24 mouse cellular contexts compared by ENCODE assay signal in the genomic region with DNA sequence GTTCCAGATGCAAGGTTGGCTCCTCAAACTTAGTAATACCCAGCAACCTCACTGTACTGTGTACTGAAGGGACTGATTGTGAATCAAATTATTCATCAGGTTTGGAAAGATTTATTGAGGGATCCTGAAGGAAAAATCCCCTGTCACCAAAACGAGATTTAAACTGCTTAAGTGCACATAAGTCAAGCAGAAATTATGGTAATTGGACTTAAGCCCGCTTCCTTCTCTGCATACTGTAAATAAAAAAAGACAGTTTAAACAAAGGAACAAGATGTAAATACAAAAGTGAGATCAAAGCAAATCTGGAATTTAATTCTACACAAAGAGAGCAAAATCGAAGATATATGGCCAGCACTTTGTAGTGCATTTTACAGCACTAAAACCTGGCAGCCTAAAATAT.
DNase-seq lines count a peak whose midpoint lies in the region; ATAC-seq and TF ChIP-seq lines count a peak whose summit lies in the region.
"Had no signal": no experiment of that assay in that cellular context is flagged by ENCODE, and none has a peak within 500 bp of the region (broad histone marks: within the 10 kb centered on the region; RNA-seq: fewer than 3 reads in every experiment).

No protein-coding gene starts in this region.

- no peaks in the 10 kb centered on the region for H3K4me1 ChIP-seq in kidney, embryonic 14.5 days (ENCODE audit: control insufficient read depth, insufficient read depth, low read length)
- H3K4me1 ChIP-seq in kidney, postnatal 0 days (replicated peaks; ENCODE audit: insufficient read depth, low read length), result no peaks in the 10 kb centered on the region
- no peaks in the 10 kb centered on the region for H3K4me1 ChIP-seq in embryonic facial prominence, embryonic 10.5 days
- H3K4me1 ChIP-seq: embryonic facial prominence, embryonic 13.5 days; embryonic facial prominence, embryonic 15.5 days; forebrain, embryonic 10.5 days; forebrain, embryonic 12.5 days had no signal

- no peak for TF ChIP-seq CTCF in kidney, postnatal 0 days (IDR thresholded peaks at IDR 0.05; ENCODE audit: low read depth)

- ATAC-seq in kidney, embryonic 14.5 days (ENCODE audit: low FRiP score, low TSS enrichment), result peak; percentile 60; the same call in 1 of the 2 replicates
- no peak for ATAC-seq in kidney, postnatal 0 days (replicated peaks; ENCODE audit: low FRiP score, low read depth)
- ATAC-seq: activated CD4-positive, CD25-positive, alpha-beta regulatory T cell, adult 4 months; forebrain, embryonic 14.5 days; forebrain, embryonic 16.5 days; Patski had no signal

- H3K4me2 ChIP-seq in kidney, embryonic 14.5 days (replicated peaks; ENCODE audit: low read depth, low read length), result no peak overlapping the region
- no peak overlapping the region for H3K4me2 ChIP-seq in kidney, postnatal 0 days (ENCODE audit: low read length)
- H3K4me2 ChIP-seq: embryonic facial prominence, embryonic 13.5 days; embryonic facial prominence, embryonic 15.5 days; forebrain, embryonic 12.5 days had no signal

- no peak overlapping the region for H3K4me3 ChIP-seq in kidney, embryonic 14.5 days (ENCODE audit: low read length)
- H3K4me3 ChIP-seq in kidney, postnatal 0 days (replicated peaks; ENCODE audit: low read depth, low read length), result no peak overlapping the region
- no peak overlapping the region for H3K4me3 ChIP-seq in embryonic facial prominence, embryonic 10.5 days
- H3K4me3 ChIP-seq: embryonic facial prominence, embryonic 13.5 days; embryonic facial prominence, embryonic 15.5 days; erythroblast, embryonic 14.5 days; forebrain, embryonic 10.5 days; forebrain, embryonic 12.5 days had no signal

- no peak overlapping the region for H3K27ac ChIP-seq in kidney, embryonic 14.5 days (ENCODE audit: low read depth, low read length)
- no peak overlapping the region for H3K27ac ChIP-seq in kidney, postnatal 0 days
- H3K27ac ChIP-seq in embryonic facial prominence, embryonic 10.5 days (replicated peaks), result no peak overlapping the region
- H3K27ac ChIP-seq: embryonic facial prominence, embryonic 13.5 days; embryonic facial prominence, embryonic 15.5 days; forebrain, embryonic 10.5 days; forebrain, embryonic 12.5 days had no signal

- H3K9me3 ChIP-seq in kidney, embryonic 14.5 days (ENCODE audit: control insufficient read depth, low read length), result no peaks in the 10 kb centered on the region
- no peaks in the 10 kb centered on the region for H3K9me3 ChIP-seq in kidney, postnatal 0 days (replicated peaks; ENCODE audit: low read length)
- H3K9me3 ChIP-seq in embryonic facial prominence, embryonic 10.5 days, result no peaks in the 10 kb centered on the region
- H3K9me3 ChIP-seq: embryonic facial prominence, embryonic 13.5 days; embryonic facial prominence, embryonic 15.5 days; forebrain, embryonic 10.5 days; forebrain, embryonic 12.5 days had no signal

- no peak overlapping the region for H3K9ac ChIP-seq in kidney, embryonic 14.5 days (ENCODE audit: low read depth, low read length)
- H3K9ac ChIP-seq in kidney, postnatal 0 days (ENCODE audit: low read depth, low read length), result no peak overlapping the region
- H3K9ac ChIP-seq: embryonic facial prominence, embryonic 13.5 days; embryonic facial prominence, embryonic 15.5 days; forebrain, embryonic 12.5 days had no signal

- H3K27me3 ChIP-seq in kidney, embryonic 14.5 days (ENCODE audit: control insufficient read depth, insufficient read depth, low read length), result no peaks in the 10 kb centered on the region
- H3K27me3 ChIP-seq in kidney, postnatal 0 days (ENCODE audit: insufficient read depth, low read length), result no peaks in the 10 kb centered on the region
- H3K27me3 ChIP-seq in embryonic facial prominence, embryonic 10.5 days (replicated peaks; ENCODE audit: low read depth, poor library complexity, severe bottlenecking), result no peaks in the 10 kb centered on the region
- H3K27me3 ChIP-seq: embryonic facial prominence, embryonic 13.5 days; embryonic facial prominence, embryonic 15.5 days; forebrain, embryonic 12.5 days had no signal

- no peak for DNase-seq in kidney, adult 8-10 months
- DNase-seq in kidney, postnatal 0 days (ENCODE audit: low spot score), result peak; percentile 72
- DNase-seq in kidney, postnatal 4 days, result no peak
- DNase-seq in MN1 (ENCODE audit: low spot score), result peak; percentile 25
- peak; percentile 4 for DNase-seq in mesoderm, embryonic 11.5 days (ENCODE audit: low read depth, low spot score)
- no peak for DNase-seq in embryonic facial prominence, embryonic 10.5 days (ENCODE audit: low spot score)
- DNase-seq: adrenal gland, adult 8-10 months; adrenal gland, postnatal 14 days; adrenal gland, postnatal 36 days; cerebellum, adult 11-12 months; cerebellum, adult 2 months; cerebellum, adult 9-10 months; cerebellum, postnatal 10 days; cerebellum, postnatal 25 days had no signal

- 49% methylated on average over 3 of the region's 3 CpGs for WGBS in kidney, embryonic 14.5 days
- WGBS in kidney, postnatal 0 days, result 38% methylated on average over 3 of the region's 3 CpGs
- WGBS in embryonic facial prominence, embryonic 10.5 days, result 85% methylated on average over 3 of the region's 3 CpGs

- no peaks in the 10 kb centered on the region for H3K36me3 ChIP-seq in kidney, embryonic 14.5 days (ENCODE audit: control insufficient read depth, insufficient read depth, low read length)
- no peaks in the 10 kb centered on the region for H3K36me3 ChIP-seq in kidney, postnatal 0 days (ENCODE audit: insufficient read depth, low read length)
- no peaks in the 10 kb centered on the region for H3K36me3 ChIP-seq in embryonic facial prominence, embryonic 10.5 days (replicated peaks)
- H3K36me3 ChIP-seq: embryonic facial prominence, embryonic 13.5 days; embryonic facial prominence, embryonic 15.5 days; forebrain, embryonic 10.5 days; forebrain, embryonic 12.5 days had no signal

Comparison
In these comparisons a context has a peak if more than half of its experiments do, and no peak if none do; other contexts are left out.
1. DNase-seq: peak in kidney, postnatal 0 days (single experiment), MN1 (single experiment) and mesoderm, embryonic 11.5 days (single experiment); none in kidney, adult 8-10 months (0 of 2), kidney, postnatal 4 days (0 of 2) and embryonic facial prominence, embryonic 10.5 days (single experiment).